Mouse (Mus musculus): ENCODE measurements at regions not wholly inside any gene's neighbourhood (a gene's known extent, or its start where the extent isn't known, plus 50 kb on each side); places are given as distances from the start of the nearest gene placed in this dataset.

DNA sequence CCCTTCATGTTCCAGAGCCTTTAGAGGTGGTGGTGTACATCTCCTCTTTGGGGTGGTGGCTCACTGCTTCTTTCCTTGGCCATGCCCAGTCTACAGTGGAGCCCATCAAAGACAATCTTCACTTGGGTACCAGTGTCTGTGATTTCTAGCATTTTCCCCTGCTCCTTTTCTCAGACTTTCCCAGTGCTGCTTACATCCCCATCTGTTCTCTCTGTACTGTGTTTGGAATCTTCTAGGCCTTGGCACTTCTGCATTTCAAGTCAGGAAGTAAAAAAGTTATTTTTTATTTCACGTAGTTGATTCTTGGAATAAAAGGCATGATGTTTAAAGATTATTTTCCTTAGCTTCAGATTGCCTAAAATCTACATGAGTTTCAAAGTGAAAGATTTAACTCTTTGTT, 455.4 kb downstream of the Sorl1 start:
- no peak for TF ChIP-seq CTCF (IDR thresholded peaks at IDR 0.05; ENCODE audit: borderline replicate concordance, control insufficient read depth, extremely low read depth, insufficient read depth, low read length, poor library complexity)
- TF ChIP-seq POLR2A (IDR thresholded peaks at IDR 0.05; ENCODE audit: control insufficient read depth, extremely low read depth, insufficient read depth, low read length, poor library complexity) = no peak
